Mouse (Mus musculus) MEL (cell line): ENCODE data around the gene Stim1.

ENCODE experiments used
- CHD2 ChIP-seq: IDR thresholded peaks from 2 replicates; pipeline ENCODE4 v1.6.1; 2011; ENCODE audit warnings: low read length, improper control_type of control experiment
- CTCF ChIP-seq, 3 experiments: IDR thresholded peaks in 2 of 3; conservative IDR thresholded peaks in 1 of 3; 2 replicates each; pipeline ENCODE4 v1.5.1; 2011 to 2012; ENCODE audit warnings: low read length in 3 of 3, low read depth in 2 of 3, mild to moderate bottlenecking in 2 of 3, improper control_type of control experiment in 1 of 3, inconsistent platforms in 1 of 3, mixed read lengths in 1 of 3, moderate library complexity in 1 of 3; ENCODE audit not compliant: control insufficient read depth in 1 of 3, insufficient read depth in 1 of 3, poor library complexity in 1 of 3, severe bottlenecking in 1 of 3
- EP300 ChIP-seq, 2 experiments: IDR thresholded peaks; 2 replicates each; pipeline ENCODE4 v1.6.1; 2011; ENCODE audit warnings: improper control_type of control experiment in 2 of 2, low read length in 2 of 2, low read depth in 1 of 2, mild to moderate bottlenecking in 1 of 2
- MAX ChIP-seq: IDR thresholded peaks from 2 replicates; pipeline ENCODE4 v1.6.1; 2011; ENCODE audit warnings: low read length, improper control_type of control experiment
- MYC ChIP-seq: IDR thresholded peaks from 2 replicates; pipeline ENCODE4 v1.6.1; 2011; ENCODE audit warnings: low read depth, mild to moderate bottlenecking, low read length, improper control_type of control experiment, moderate library complexity
- ZKSCAN1 ChIP-seq: IDR thresholded peaks from 2 replicates; pipeline ENCODE4 v1.6.1; 2012; ENCODE audit warnings: low read depth, mild to moderate bottlenecking, inconsistent platforms, low read length, improper control_type of control experiment, moderate library complexity

DNA sequence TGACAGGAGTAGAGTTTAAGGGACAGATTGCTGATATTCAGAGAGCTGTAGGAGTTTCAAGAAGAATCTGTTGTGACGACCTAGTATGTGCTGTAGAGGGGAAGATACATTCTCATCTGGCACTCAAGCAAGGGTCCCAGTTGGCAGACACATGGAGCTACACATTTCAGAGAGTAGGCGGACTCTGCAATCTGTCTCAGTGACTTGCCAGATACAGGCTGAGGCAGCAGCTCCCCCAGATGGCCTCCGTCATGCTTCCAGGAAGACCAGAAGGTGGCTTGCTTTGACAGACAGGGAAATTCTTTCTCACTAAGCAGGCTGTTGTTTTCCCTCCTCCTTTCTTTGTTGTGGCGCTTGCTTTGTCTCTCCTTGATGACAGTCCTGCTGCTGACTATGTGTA is 102.1 kb downstream of the Stim1 start:
- TF ChIP-seq ZKSCAN1 (no peak), CTCF (IDR thresholded peaks at IDR 0.05 in 2 of 3, conservative IDR thresholded peaks at IDR 0.05 in 1 of 3; ENCODE audit: control insufficient read depth in 1 of 3, insufficient read depth in 1 of 3, low read depth in 2 of 3, low read length in 3 of 3, poor library complexity in 1 of 3, severe bottlenecking in 1 of 3) (no peak), CHD2 (no peak), EP300 (IDR thresholded peaks at IDR 0.05; ENCODE audit: low read depth in 1 of 2, low read length in 2 of 2) (no peak), MAX (no peak), MYC (no peak)
